Mouse (Mus musculus) adrenal gland, postnatal 14 days (tissue): Measurements from ENCODE around the gene Ercc1. TPM values are rescaled to one million over a fixed set of nuclear protein-coding genes. Genes with fewer than 3 reads are reported as not detected.
A peak's percentile ranks its signal among the peaks of the same experiment; 100 is the strongest.

Experiments
- DNase-seq: peaks from one replicate; pipeline ENCODE4 v3.0.0; 2021; ENCODE audit warnings: mixed read lengths
- total RNA-seq: library from RNA; stranded (reverse); gene quantifications from 2 replicates; pipeline ENCODE4 v1.2.3, GENCODE M21; 2021

The Ercc1 gene
- total RNA-seq, 1 experiment from 2014 or later: 37.1 TPM

- peak; percentile 26 for DNase-seq
These were observed 35.2 kb upstream of the Ercc1 start for GRCm38 (mm10) chr7:19309278-19309883.

DNA sequence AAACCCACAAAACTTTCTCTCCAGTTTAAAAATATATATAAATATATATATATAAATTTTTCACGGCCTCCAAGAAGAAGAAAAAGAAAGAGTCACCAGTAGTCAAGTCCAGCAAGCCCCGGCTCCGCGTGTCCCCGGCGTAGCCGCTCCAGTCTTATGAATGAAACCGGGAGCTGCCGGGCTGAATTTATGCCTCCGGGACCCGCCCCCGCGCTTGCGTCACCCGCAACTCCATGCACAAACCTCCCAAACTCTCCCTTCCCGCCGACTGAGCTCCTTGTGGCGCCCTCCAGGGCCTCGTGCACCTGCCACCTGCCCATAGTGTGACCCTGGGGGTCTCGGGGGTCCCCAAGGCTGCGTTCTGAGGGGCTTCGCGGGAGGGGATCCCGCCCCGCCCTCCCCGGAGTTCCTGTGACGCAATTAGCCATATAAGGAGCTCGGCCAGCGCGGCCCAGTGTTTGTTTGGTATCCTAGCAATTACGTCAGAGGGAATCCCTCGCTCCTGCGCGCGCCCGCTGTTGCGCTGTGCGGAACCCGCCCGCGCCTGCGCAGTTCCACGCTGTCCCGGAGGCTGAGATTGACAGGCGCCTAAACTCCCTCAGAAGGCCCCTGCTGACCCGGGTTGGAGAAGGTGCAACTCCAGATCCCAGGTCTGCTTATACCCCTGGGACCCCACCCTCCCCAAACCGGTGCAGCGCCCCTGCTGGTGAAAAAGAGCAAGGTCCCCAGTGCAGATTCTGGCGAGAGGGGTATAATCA, 34.5 kb upstream of the Ercc1 start, which contains the start of gene Fosb:
Fosb (minus strand) TSS at position 168 of the 758 bp plus-strand sequence.
- DNase-seq: peak; percentile 97

DNA sequence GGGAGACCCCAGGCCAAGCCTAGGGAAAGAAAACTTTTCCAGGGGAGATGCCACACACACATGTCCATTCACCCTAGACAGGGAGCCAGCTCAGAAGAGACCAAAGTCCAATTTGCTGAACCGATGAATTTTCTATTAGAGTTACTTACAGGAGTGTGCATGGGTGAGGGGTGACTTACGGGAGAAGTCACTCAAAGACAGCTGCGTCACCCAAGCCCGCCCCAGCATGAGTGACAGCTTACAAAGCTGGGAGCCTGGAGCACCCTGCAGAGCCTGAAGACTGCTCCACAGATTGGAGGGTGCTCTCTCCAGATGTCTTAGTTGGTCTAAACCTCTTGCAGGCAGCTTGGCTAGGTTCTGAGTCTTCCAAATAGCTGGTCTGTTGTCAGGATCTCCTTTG, 32.6 kb upstream of the Ercc1 start:
- DNase-seq: no peak

DNA sequence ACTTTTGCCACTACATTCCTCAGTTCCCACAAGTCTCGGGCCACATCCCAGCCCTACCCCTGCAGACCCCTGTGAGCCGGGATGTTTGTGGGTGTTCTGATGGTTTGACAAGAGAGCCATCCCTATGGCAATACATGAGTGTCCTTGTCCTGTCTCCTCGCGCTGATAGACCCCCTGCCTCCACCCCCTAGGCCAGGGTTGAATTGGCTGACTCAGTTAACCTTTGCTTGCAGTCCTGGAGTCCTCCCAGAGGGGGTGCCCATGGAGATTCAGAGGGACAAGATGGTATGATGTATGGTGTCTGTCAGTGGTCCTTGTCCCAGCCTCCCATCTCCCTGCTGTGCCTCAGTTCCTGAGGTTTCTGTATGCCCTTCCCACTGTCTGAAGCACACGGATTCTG, 30.5 kb upstream of the Ercc1 start:
- no peak for DNase-seq

- DNase-seq: peak; percentile 47
These were observed 28.0 kb upstream of the Ercc1 start for GRCm38 (mm10) chr7:19316451-19317161.

DNA sequence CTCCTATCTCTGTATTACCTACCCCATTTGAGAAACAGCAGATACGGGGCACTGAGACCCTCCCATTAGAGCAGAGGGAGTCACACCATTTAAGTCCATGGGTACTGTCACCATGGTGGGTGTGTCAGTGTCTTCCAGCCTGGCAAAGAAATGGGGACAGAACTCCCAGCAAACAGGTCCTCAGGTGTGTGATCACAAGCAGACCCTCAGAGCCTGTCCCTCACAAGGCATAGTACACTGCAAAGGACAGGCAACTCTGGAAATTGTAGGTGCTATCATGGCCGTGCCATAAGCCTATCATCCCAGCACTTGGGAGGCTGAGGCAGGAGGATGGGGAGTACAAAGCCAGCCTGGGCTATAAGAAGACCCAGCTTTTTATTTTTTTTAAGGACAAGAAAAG, 26.4 kb upstream of the Ercc1 start:
- DNase-seq: no peak

GRCm38 (mm10) chr7:19318676-19319075, 25.9 kb upstream of the Ercc1 start:
- no peak for DNase-seq

GRCm38 (mm10) chr7:19319458-19319857, 25.1 kb upstream of the Ercc1 start:
- no peak for DNase-seq

- peak; percentile 98 for DNase-seq
These were observed 24.7 kb upstream of the Ercc1 start for GRCm38 (mm10) chr7:19319906-19320305.

DNA sequence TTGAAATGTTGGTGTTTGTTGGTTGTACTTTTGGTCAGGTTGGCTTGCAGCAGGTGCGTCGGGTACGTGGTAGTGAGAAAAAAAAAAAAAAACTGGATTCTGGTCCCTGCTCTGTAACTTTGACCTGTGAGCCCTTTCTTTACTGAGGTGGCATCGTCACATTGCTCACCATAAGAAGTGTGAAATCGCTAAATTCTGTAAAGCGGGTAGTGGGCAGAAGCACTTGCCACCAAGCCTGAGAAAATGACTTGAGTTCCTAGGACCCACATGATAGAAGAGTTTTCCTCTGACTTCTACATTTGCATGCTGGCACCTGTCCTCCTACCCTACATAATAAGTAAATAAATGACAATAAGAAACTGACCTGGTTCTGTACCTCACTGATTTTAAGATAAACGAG, 23.9 kb upstream of the Ercc1 start:
- DNase-seq: no peak

- no peak for DNase-seq
These were observed 23.1 kb upstream of the Ercc1 start for GRCm38 (mm10) chr7:19321464-19321863.

DNA sequence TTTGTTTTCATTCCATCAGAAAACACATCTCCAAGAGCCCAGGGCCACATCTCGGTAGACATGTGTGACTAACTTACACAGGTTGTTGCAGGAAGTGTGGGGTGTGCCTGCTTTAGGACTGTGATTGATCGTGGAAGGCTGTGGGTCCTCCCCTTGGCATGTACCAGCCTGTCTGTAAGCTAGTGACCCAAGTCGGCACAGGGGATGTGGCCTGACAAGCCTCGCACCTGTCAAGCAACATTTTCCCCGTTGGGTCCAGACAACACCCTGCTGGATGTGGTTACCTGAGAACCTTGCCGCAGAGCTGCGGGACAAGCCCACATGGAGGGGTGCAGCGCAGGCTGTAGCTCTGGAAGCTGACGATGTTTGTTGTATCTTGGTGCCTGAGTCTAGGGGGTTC, 22.1 kb upstream of the Ercc1 start:
- DNase-seq: no peak

- DNase-seq: no peak
These were observed 20.4 kb upstream of the Ercc1 start for GRCm38 (mm10) chr7:19324221-19324620.

DNA sequence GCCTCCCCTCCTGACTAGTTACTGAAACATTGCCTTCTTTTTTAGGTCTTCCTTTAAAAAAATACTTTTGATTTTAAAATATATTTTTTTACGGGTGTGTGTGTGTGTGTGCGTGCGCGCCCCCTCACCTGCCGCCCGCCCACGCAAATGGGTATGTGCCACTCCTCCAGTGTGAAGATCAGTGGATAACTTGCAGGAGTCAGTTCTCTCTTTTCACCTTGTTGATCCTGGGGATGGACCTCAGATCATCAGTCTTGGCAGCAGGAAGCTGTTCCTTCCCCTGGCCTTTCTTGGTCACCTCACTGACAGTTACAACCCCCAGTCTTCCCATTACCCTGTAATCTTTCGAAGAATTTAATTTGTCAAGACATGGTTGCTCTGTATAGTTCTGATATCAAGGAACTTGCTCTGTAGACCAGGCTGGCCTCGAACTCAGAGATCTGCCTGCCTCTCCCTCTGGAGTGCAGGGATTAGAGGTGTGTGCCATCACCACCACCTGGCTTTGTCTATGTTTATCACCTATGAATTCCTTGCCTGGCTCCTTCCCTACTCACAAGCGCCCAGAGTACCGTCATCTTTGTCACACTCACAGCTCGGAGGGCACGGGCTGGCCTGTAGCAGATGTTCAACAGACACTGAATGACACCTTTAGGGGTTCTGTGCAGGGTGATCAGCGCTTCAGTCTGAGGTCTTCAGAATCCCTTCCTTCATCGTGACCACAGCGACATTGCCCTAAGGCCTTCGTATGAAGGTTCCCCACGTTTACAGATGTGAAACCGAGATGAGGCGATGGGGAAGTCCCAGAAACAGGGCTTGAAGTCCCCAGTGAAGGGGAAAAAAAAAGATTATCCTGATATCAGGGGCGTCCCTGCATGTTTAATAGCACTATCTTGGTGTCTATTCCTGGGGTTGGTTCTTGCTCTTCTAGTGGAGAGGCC, 19.0 kb upstream of the Ercc1 start:
- DNase-seq: no peak

- peak; percentile 95 for DNase-seq
These were observed 18.2 kb upstream of the Ercc1 start for GRCm38 (mm10) chr7:19326359-19326758.

GRCm38 (mm10) chr7:19327128-19327527, 17.4 kb upstream of the Ercc1 start:
- DNase-seq: peak; percentile 95

- DNase-seq: no peak
These were observed 16.8 kb upstream of the Ercc1 start for GRCm38 (mm10) chr7:19327782-19328181.

DNA sequence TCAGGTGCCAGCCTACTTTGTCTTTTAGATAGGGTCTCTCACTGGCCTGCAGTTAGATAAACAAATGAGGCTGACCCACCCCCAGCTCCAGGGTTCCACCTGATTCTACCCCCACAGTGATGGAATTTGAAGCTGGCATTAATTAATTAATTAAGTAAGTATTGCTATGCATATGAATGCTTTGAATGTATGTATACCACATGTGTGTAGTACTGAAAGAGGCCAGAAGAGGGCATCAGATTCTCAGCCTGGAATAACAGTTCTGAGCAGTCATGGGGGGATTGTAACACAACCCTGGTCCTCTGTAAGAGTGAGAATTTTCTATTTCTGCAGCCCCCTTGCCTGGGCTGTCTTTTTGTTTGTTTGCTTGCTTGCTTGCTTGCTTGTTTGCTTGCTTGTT, 16.2 kb upstream of the Ercc1 start:
- no peak for DNase-seq

- DNase-seq: no peak
These were observed 12.7 kb upstream of the Ercc1 start for GRCm38 (mm10) chr7:19331910-19332309.

DNA sequence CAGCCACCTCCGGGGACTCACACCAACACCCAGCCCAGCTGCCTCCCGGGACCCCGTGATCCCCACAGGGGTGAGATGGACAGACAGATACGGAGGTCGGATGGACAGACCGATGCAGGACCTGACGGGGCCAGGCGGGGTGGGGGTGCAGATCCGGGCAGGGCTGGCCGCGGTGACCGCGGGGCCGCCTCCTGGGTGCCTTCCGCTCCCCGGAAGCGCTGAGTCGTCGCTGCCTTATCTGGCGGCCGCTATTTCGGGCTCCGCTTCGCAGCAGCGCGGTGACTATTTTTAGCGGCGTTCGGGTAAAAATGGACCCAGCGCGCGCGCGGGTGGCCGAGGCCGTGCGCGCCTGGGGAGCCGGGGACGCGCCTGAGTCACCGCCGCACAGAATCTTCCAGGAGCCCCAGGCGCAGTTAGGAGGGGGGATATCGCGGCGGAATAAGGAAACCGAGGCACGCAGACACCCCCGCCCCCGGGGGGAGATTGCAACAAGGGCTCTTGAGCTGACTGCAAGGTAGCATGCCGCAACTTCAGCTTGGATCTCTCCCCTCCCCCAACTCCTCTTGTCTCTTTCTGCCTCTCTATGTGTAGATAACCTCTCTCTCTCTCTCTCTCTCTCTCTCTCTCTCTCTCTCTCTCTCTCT, 11.7 kb upstream of the Ercc1 start:
- DNase-seq: peak; percentile 90

DNA sequence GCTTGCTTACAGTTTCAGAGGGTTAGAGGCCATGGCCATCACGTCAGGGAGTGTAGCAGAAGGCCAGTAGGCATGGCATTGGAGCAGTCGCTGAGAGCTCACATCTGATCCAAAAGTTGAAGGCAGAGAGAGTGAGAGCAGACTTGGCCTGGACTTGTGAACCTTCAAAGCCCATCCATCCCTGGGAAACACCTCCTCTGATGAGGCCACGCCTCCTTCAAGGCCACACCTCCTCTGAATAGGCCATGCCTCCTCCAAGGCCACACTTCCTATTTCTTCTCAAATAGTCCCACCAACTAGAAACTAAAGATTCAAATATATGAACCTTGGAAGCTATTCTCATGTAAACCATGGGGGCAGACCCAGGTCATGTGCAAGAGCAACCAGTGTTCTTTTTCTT, 9.0 kb upstream of the Ercc1 start:
- peak; percentile 56 for DNase-seq

DNA sequence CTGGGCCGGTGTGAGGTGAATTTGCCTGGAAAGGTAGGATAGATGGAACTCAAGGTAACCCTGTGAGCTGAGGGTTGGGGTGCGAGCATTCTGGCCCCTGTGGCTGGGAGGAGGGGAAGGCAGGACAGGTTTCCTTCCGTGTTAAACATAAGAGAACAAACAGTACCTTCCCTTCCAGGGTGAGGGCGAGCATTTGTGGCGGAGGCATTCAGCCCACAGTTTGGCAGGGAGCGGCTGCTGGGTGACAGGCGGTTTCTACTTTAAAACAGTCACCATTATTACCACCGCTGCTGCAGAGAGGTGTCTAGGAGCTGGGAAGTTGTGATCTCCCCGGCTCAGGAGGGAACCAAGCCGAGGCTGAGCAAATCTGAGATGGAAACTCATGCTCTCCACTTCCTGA, 7.5 kb upstream of the Ercc1 start:
- DNase-seq: no peak
